Mouse (Mus musculus) thymus, postnatal 14 days (tissue): ENCODE data around the gene Phldb1.
"Not testable (repeated sequence)": the region's sequence is repeated elsewhere in the genome, so short reads cannot be mapped to it uniquely, and the experiment has no call there.

Source experiments
- DNase-seq: peaks from one replicate; pipeline ENCODE4 v3.0.0; 2021

Gene Phldb1

GRCm38 (mm10) chr9:44648881-44649281 lies 86.1 kb downstream of the Phldb1 start:
- DNase-seq = peak; percentile 68

- no peak for DNase-seq
These were observed 87.3 kb downstream of the Phldb1 start for GRCm38 (mm10) chr9:44647656-44648055.

GRCm38 (mm10) chr9:44647026-44647425 lies 88.0 kb downstream of the Phldb1 start:
- no peak for DNase-seq

GRCm38 (mm10) chr9:44646366-44646765 lies 88.6 kb downstream of the Phldb1 start:
- peak; percentile 49 for DNase-seq

GRCm38 (mm10) chr9:44645924-44646323 lies 89.1 kb downstream of the Phldb1 start:
- DNase-seq = peak; percentile 83

GRCm38 (mm10) chr9:44645481-44645880 lies 89.5 kb downstream of the Phldb1 start:
- DNase-seq = peak; percentile 8

- DNase-seq = no peak
These were observed 90.8 kb downstream of the Phldb1 start for GRCm38 (mm10) chr9:44644186-44644585.

GRCm38 (mm10) chr9:44643103-44643502 lies 91.9 kb downstream of the Phldb1 start:
- no peak for DNase-seq

- DNase-seq = no peak
These were observed 93.4 kb downstream of the Phldb1 start for GRCm38 (mm10) chr9:44641616-44642015.

- no peak for DNase-seq
These were observed 94.2 kb downstream of the Phldb1 start for GRCm38 (mm10) chr9:44640646-44641357.

GRCm38 (mm10) chr9:44640028-44640427 lies 95.0 kb downstream of the Phldb1 start:
- DNase-seq = not testable (repeated sequence)

GRCm38 (mm10) chr9:44638726-44639125 lies 96.3 kb downstream of the Phldb1 start:
- DNase-seq = not testable (repeated sequence)

- DNase-seq = no peak
These were observed 97.3 kb downstream of the Phldb1 start for GRCm38 (mm10) chr9:44637551-44638169.
